Mouse (Mus musculus) G1E-ER4 (cell line): ENCODE data around the gene Klhdc8b. TPM values are rescaled to one million over a fixed set of nuclear protein-coding genes. Genes with fewer than 3 reads are reported as not detected.

Experiments used
- GATA1 ChIP-seq: IDR thresholded peaks from one replicate; pipeline ENCODE4 v1.8.0; 2012; ENCODE audit warnings: low read length, inconsistent platforms
- polyA plus RNA-seq: library from polyadenylated mRNA; stranded (reverse); fragments of >175 nt; gene quantifications from 2 replicates; pipeline ENCODE4 v1.2.3, GENCODE M21; 2012

Klhdc8b gene
- polyA plus RNA-seq, 1 experiment: 224 TPM

DNA sequence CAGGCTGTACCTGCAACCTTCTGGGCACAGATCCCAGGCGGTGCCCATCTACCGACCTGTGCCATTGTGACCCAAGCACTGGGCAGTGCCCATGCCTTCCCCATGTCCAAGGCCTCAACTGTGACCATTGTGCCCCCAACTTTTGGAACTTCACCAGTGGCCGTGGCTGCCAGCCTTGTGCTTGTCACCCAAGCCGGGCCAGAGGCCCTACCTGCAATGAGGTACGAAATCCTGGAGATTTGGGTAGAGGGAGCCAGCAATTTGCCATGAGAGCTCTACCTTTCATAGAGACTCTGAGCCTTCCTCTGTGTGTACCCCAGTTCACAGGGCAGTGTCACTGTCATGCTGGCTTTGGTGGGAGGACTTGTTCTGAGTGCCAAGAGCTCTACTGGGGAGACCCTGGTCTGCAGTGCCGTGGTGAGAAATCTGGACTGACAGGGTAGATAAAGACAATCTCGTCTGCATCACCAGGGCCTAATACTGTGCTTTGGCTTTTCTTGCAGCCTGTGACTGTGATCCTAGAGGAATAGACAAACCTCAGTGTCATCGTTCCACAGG is 25.7 kb upstream of the Klhdc8b start:
- no peak for TF ChIP-seq GATA1

- no peak for TF ChIP-seq GATA1
Observed at GRCm38 (mm10) chr9:108485301-108485875, 24.0 kb upstream of the Klhdc8b start.

DNA sequence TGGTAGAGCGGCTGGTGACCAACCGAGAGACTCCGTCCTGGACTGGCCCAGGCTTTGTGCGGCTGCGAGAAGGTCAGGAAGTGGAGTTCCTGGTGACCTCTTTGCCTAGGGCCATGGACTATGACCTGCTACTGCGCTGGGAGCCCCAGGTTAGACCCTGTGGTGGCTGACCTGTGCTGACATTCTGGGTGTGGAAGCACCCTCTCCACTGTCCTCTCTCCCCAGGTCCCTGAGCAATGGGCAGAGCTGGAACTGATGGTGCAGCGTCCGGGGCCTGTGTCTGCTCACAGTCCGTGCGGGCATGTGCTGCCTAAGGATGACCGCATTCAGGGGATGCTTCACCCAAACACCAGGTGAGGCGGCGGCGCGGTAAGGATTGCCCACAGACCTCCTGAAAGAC is 22.6 kb upstream of the Klhdc8b start:
- TF ChIP-seq GATA1: no peak

DNA sequence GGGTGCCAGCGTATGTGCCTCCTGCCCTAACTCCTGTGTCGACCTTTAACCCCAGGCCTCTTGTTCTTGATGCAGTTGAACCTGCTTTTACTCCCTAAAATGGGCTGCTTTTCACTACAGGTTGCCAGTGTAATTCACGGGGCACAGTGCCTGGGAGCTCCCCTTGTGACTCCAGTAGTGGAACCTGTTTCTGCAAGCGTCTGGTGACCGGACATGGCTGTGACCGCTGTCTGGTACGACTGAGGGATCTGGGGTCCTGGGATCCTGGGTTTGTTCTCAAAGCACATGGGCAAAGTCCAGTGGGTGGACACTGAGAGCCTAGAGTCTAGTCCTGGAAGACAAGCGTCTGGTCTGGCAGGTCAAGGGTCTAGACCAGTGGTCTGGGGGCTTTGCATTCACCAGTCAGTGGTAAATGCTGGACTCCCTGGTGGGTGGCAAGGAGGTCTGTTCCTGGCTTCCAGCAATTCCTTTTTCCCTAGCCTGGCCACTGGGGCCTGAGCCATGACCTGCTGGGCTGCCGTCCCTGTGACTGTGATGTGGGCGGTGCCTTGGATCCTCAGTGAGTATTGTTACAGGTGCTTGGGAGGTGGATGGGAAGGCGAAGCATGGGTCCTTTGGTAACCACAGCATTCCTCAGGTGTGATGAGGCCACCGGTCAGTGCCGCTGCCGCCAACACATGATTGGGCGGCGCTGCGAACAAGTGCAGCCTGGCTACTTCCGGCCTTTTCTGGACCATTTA is 21.8 kb upstream of the Klhdc8b start:
- TF ChIP-seq GATA1: no peak

GRCm38 (mm10) chr9:108481520-108482210 is 20.3 kb upstream of the Klhdc8b start:
- no peak for TF ChIP-seq GATA1

GRCm38 (mm10) chr9:108480813-108481519 is 19.6 kb upstream of the Klhdc8b start:
- no peak for TF ChIP-seq GATA1

- TF ChIP-seq GATA1: no peak
Observed at GRCm38 (mm10) chr9:108479721-108480351, 18.5 kb upstream of the Klhdc8b start, which contains the start of gene Lamb2. Gene Lamb2 (plus strand): TSS chr9:108479736.

GRCm38 (mm10) chr9:108479241-108479640 is 17.9 kb upstream of the Klhdc8b start:
- TF ChIP-seq GATA1: no peak

- no peak for TF ChIP-seq GATA1
Observed at GRCm38 (mm10) chr9:108478638-108479156, 17.3 kb upstream of the Klhdc8b start.

DNA sequence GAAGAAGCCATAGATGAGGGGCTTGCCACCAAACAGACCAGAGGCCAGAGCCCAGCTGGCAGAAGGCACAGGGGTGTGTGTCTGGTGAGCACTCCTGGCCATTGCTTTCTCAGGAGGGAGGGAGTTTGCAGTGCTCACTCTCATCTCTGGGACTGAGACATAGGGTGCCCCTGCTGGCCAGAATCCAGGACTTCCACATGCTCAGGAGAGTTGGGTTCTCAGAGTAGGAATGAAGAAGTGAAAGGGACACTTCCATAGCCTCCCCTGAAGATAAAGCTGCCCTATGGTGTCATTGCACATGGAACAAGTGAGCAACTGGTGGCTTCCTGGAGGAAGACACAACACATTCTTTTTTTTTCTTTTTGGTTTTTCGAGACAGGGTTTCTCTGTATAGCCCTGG is 13.1 kb upstream of the Klhdc8b start:
- TF ChIP-seq GATA1: no peak

GRCm38 (mm10) chr9:108469845-108470244 is 8.5 kb upstream of the Klhdc8b start:
- TF ChIP-seq GATA1: no peak

DNA sequence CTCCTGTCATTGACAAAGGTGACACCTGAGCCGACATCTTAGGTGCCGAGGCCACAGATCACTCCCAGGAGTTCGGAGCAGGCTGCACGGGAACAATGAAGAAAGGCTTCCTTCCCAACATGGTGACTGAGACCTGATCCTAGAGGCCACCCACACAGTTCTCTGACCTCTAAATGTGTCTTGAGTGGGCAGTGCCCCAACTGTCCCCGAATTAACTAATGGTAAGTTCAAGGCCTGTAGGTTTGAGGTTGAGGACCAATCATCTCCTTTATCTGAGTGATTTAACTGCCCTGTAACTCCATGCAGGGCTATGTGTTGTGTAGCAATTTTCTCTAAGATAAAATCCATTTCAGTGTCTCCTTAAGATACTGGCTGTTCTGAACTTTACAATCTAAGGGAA is 8.0 kb upstream of the Klhdc8b start:
- no peak for TF ChIP-seq GATA1

GRCm38 (mm10) chr9:108466219-108466618 is 4.8 kb upstream of the Klhdc8b start:
- TF ChIP-seq GATA1: no peak

DNA sequence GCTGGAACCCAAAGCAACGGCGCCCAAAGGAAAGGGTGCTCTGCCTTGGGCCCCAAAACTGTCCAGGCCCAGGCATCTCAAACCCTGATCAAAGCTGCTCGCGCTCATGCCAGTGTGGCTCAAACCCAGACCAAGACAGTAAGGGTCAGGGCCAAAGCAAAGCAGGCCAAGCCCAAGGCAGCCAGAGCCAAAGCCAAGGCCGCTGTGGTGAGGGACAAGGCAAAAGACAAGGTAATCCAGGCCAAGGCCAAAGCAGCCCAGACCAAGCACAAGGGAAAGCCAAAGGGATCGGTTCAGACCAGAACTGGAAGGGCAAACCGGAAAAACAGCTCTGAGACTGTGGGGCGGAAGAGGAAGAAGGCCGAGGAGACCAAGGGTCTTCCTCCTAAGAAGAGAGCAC is 2.3 kb upstream of the Klhdc8b start:
- no peak for TF ChIP-seq GATA1

DNA sequence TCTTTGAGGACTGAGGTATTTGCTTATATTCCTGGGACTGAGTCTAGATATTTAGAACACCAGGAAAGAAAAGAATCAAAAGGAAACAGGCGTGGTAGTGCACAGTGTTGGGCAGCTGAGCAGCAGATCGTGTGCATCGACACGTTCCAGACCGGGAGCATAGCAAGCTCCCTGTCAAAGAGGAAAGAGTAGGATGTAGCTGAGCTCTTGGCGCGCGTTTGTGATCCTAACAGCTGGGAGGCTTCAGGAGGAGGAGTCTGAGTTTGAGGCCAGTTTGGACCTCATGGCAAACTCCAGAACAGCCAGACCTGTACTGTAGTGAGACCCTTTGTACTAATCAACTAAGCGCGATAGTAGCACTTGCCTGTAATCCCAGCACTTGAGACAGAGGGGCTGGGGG is 811 bp upstream of the Klhdc8b start:
- no peak for TF ChIP-seq GATA1

DNA sequence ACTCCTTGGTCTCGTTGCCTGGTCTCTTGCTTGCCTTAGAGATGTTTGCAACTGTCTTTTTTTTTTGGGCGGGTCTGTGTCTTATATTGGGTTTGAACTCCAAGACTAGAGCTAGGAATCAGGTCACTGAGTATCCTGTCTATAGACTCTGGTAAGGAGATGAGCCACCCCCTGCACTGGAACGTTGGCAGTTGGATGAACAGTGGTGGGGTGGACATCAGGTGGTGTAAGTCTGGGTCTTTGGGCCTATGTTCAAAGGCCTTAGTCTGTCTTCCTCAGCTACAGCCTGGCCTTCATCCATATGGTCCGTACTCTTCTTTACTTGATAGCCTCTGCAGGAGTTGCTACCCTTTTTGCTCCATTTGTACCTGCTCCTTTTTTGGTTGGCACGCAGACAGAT is 294 bp upstream of the Klhdc8b start:
- no peak for TF ChIP-seq GATA1
